Mouse (Mus musculus): ENCODE results near the gene Pank1. TPM values are rescaled to one million over a fixed set of nuclear protein-coding genes. Genes with fewer than 3 reads are reported as not detected.

Pank1 gene
- total and polyA plus RNA-seq, 2 experiments from 2014 or later: 5.5 to 14.6 TPM

- ATAC-seq (no peak), DNase-seq (no peak)
- Histone ChIP-seq H3K4me2 (ENCODE audit: low read depth) (no peak overlapping the region), H3K4me1 (ENCODE audit: insufficient read depth) (no peaks in the 10 kb centered on the region), H3K4me3 (ENCODE audit: low read depth, low read length) (no peak overlapping the region), H3K9me3 (ENCODE audit: low read length) (no peaks in the 10 kb centered on the region), H3K36me3 (ENCODE audit: insufficient read depth) (no peaks in the 10 kb centered on the region), H3K27ac (ENCODE audit: low read depth, low read length) (no peak overlapping the region), H3K9ac (no peak overlapping the region), H3K27me3 (ENCODE audit: insufficient read depth, low read length) (no peaks in the 10 kb centered on the region)
- no peak for TF ChIP-seq CTCF (IDR thresholded peaks at IDR 0.05; ENCODE audit: low read depth)
- 92% methylated on average over 15 of the region's 15 CpGs for WGBS
These were observed 18.1 kb upstream of the Pank1 start for GRCm38 (mm10) chr19:34897082-34897965.

GRCm38 (mm10) chr19:34895082-34895481, 15.8 kb upstream of the Pank1 start:
- no peaks in the 10 kb centered on the region for H3K4me1 ChIP-seq (ENCODE audit: insufficient read depth)
- H3K9ac ChIP-seq: no peak overlapping the region
- 88% methylated on average over 4 of the region's 4 CpGs for WGBS
- no peak overlapping the region for H3K27ac ChIP-seq (ENCODE audit: low read depth, low read length)
- ATAC-seq: no peak
- no peak overlapping the region for H3K4me2 ChIP-seq (ENCODE audit: low read depth)
- no peaks in the 10 kb centered on the region for H3K9me3 ChIP-seq (ENCODE audit: low read length)
- TF ChIP-seq CTCF (IDR thresholded peaks at IDR 0.05; ENCODE audit: low read depth): no peak
- DNase-seq: no peak
- H3K4me3 ChIP-seq (ENCODE audit: low read depth, low read length): no peak overlapping the region
- no peaks in the 10 kb centered on the region for H3K36me3 ChIP-seq (ENCODE audit: insufficient read depth)
- no peaks in the 10 kb centered on the region for H3K27me3 ChIP-seq (ENCODE audit: insufficient read depth, low read length)

GRCm38 (mm10) chr19:34891590-34891989, 12.3 kb upstream of the Pank1 start:
- H3K36me3 ChIP-seq (ENCODE audit: insufficient read depth): no peaks in the 10 kb centered on the region
- ATAC-seq (no peak), DNase-seq (no peak)
- no peak overlapping the region for H3K4me3 ChIP-seq (ENCODE audit: low read depth, low read length)
- no peaks in the 10 kb centered on the region for H3K27me3 ChIP-seq (ENCODE audit: insufficient read depth, low read length)
- WGBS: 77% methylated on average over 1 of the region's 1 CpGs
- no peak overlapping the region for H3K9ac ChIP-seq
- H3K4me1 ChIP-seq (ENCODE audit: insufficient read depth): no peaks in the 10 kb centered on the region
- no peak overlapping the region for H3K4me2 ChIP-seq (ENCODE audit: low read depth)
- H3K9me3 ChIP-seq (ENCODE audit: low read length): no peaks in the 10 kb centered on the region
- no peak overlapping the region for H3K27ac ChIP-seq (ENCODE audit: low read depth, low read length)
- no peak for TF ChIP-seq CTCF (IDR thresholded peaks at IDR 0.05; ENCODE audit: low read depth)

- ATAC-seq (no peak), DNase-seq (no peak)
- Histone ChIP-seq H3K4me2 (ENCODE audit: low read depth) (no peak overlapping the region), H3K9ac (no peak overlapping the region), H3K9me3 (ENCODE audit: low read length) (no peaks in the 10 kb centered on the region), H3K4me3 (ENCODE audit: low read depth, low read length) (no peak overlapping the region), H3K27me3 (ENCODE audit: insufficient read depth, low read length) (no peaks in the 10 kb centered on the region), H3K4me1 (ENCODE audit: insufficient read depth) (no peaks in the 10 kb centered on the region), H3K27ac (ENCODE audit: low read depth, low read length) (no peak overlapping the region), H3K36me3 (ENCODE audit: insufficient read depth) (no peaks in the 10 kb centered on the region)
- no peak for TF ChIP-seq CTCF (IDR thresholded peaks at IDR 0.05; ENCODE audit: low read depth)
- 77% methylated on average over 3 of the region's 3 CpGs for WGBS
These were observed 11.7 kb upstream of the Pank1 start for GRCm38 (mm10) chr19:34890981-34891380.

GRCm38 (mm10) chr19:34886324-34886723, 7.1 kb upstream of the Pank1 start:
- no peaks in the 10 kb centered on the region for H3K36me3 ChIP-seq (ENCODE audit: insufficient read depth)
- H3K9me3 ChIP-seq (ENCODE audit: low read length): no peaks in the 10 kb centered on the region
- H3K9ac ChIP-seq: no peak overlapping the region
- no peak overlapping the region for H3K27ac ChIP-seq (ENCODE audit: low read depth, low read length)
- 88% methylated on average over 4 of the region's 4 CpGs for WGBS
- ATAC-seq (no peak), DNase-seq (no peak)
- H3K4me3 ChIP-seq (ENCODE audit: low read depth, low read length): no peak overlapping the region
- no peaks in the 10 kb centered on the region for H3K4me1 ChIP-seq (ENCODE audit: insufficient read depth)
- TF ChIP-seq CTCF (IDR thresholded peaks at IDR 0.05; ENCODE audit: low read depth): no peak
- no peak overlapping the region for H3K4me2 ChIP-seq (ENCODE audit: low read depth)
- H3K27me3 ChIP-seq (ENCODE audit: insufficient read depth, low read length): no peaks in the 10 kb centered on the region

- H3K27ac ChIP-seq (ENCODE audit: low read depth, low read length): no peak overlapping the region
- H3K27me3 ChIP-seq (ENCODE audit: insufficient read depth, low read length): no peaks in the 10 kb centered on the region
- H3K4me1 ChIP-seq (ENCODE audit: insufficient read depth): no peaks in the 10 kb centered on the region
- TF ChIP-seq CTCF (IDR thresholded peaks at IDR 0.05; ENCODE audit: low read depth): no peak
- no peaks in the 10 kb centered on the region for H3K36me3 ChIP-seq (ENCODE audit: insufficient read depth)
- H3K9ac ChIP-seq: no peak overlapping the region
- no peak overlapping the region for H3K4me2 ChIP-seq (ENCODE audit: low read depth)
- no peak overlapping the region for H3K4me3 ChIP-seq (ENCODE audit: low read depth, low read length)
- DNase-seq (no peak), ATAC-seq (no peak)
- 93% methylated on average over 3 of the region's 3 CpGs for WGBS
- no peaks in the 10 kb centered on the region for H3K9me3 ChIP-seq (ENCODE audit: low read length)
These were observed 4.4 kb upstream of the Pank1 start for GRCm38 (mm10) chr19:34883526-34884224.

GRCm38 (mm10) chr19:34882443-34882842, 3.2 kb upstream of the Pank1 start:
- H3K4me1 ChIP-seq (ENCODE audit: insufficient read depth): no peaks in the 10 kb centered on the region
- no peak overlapping the region for H3K4me2 ChIP-seq (ENCODE audit: low read depth)
- H3K27ac ChIP-seq (ENCODE audit: low read depth, low read length): no peak overlapping the region
- H3K4me3 ChIP-seq (ENCODE audit: low read depth, low read length): no peak overlapping the region
- TF ChIP-seq CTCF (IDR thresholded peaks at IDR 0.05; ENCODE audit: low read depth): no peak
- no peaks in the 10 kb centered on the region for H3K36me3 ChIP-seq (ENCODE audit: insufficient read depth)
- H3K9ac ChIP-seq: no peak overlapping the region
- no peaks in the 10 kb centered on the region for H3K9me3 ChIP-seq (ENCODE audit: low read length)
- DNase-seq (no peak), ATAC-seq (no peak)
- H3K27me3 ChIP-seq (ENCODE audit: insufficient read depth, low read length): no peaks in the 10 kb centered on the region
- 87% methylated on average over 2 of the region's 2 CpGs for WGBS
